Mouse (Mus musculus): ENCODE measurements around the gene Tsen2.
A peak's percentile ranks its signal among the peaks of the same experiment; 100 is the strongest.

Tsen2 gene

DNA sequence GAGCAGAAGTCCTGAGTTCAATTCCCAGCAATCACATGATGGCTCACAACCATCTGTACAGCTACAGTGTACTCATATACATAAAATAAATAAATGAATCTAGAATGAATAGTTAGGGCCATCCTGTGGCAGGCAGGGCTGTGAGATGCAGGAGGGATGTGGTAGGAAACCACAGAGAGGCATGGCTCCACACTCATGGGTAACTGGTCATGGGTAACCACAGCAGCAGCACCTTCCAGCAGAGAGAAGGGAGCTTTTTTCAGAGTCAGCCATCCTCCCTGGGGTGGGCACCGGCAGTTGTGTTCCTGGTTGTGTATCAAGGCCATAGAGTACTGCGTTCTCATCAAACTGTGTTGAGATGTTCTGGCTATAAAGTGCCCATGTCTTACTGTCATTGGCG lies 50.0 kb downstream of the Tsen2 start:
- DNase-seq (ENCODE audit: extremely low spot score, low spot score) = no peak

DNA sequence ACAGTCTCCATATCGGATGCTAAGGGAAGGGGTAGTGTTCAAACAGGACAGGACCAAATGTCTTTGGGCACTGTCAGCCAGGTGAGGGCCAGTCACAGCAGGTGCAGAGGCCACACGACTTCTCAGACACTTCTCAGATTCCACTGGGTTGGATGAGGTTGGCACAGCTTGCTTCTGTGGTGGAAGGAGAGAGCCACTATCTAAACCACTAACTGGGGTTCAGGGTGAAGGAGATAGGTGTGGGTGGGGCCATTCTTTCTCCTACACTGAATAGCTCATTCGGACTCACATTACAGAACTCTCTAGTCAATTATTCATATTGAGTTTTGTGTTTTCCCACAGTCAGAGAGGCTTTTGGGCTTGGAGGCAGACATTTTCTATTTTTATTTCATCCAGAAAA lies 51.2 kb downstream of the Tsen2 start:
- DNase-seq (ENCODE audit: extremely low spot score, low spot score) = no peak

DNA sequence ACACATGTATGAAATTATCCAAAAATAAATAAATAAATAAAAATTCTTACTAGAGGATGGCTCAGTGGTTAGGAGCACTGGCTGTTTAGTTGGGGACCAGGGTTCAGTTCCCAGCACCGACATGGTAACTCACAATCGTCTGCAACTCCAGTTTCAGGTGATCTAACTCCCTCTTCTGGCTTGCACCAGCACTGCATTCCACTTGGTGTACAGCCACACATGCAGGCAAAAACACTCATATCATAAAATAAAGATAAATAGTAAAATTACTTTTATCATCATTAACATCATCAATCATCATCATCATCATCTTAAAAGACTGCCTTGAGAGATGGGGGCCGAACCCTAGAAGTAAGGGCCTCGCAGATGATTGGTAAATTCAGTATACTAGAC lies 56.9 kb downstream of the Tsen2 start:
- peak; percentile 23 for DNase-seq (ENCODE audit: extremely low spot score, low spot score)

DNA sequence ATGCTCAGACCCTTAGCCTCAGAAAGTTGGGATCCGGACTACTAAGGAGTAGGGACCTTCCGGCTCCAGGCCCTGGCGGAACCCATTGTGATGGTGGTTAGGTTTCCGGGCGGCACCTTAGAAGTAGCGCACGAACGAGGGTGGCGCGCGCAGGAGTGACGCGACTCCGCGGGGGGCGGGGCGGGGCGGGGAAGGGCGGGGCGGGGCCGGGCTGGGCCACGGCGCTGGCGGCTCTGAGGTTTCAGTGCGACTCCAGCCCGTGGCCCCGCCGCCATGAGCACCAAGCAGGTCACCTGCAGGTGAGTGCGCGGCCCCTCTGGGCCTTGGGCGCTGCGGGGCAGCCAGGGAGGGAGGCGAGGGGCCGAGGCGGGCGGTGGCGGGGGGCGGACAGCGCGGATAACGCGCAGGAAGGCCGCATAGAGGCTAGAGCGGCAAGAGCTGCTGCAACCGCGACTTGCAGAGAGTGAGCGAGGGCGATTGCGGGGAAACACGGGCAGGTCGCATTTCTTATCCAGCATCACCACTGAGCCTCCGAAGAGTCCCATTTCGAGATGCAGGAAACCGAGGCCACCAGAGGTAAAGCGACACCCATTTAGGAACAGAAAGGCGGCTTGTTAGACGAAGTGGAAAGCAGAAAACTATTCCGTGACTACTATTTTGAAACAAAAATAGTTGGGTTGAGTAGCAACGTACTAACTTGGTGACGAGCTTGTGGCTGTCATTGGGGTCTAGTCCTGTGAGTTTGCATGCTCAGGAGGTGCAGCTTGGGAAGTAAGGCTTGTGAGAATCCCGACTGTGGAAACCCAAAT lies 57.5 kb downstream of the Tsen2 start, which contains the start of gene Mkrn2:
TSS of gene Mkrn2 (plus strand) at position 188 of the 809 bp plus-strand sequence.
- peak; percentile 90 for DNase-seq (ENCODE audit: extremely low spot score, low spot score)

DNA sequence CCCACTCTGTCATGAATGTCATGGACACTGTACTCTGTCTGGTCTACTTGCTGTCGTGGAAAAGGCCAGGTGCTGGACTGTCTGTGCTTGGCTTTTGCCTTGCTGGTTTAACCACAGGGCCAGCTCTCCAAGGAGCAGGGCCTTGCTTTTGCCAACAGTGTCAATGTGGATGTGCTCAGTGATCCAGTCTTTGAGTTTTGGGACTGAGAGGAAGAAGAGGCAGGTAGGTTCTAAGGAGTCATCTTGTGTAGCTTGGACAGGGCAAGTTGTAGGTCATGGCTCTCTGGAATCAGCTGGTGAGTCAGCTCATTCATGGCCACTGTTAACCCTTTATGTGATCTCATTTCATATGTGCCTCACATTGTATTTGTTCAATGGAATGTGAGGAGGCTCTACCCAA lies 62.0 kb downstream of the Tsen2 start:
- DNase-seq (ENCODE audit: extremely low spot score, low spot score) = no peak

DNA sequence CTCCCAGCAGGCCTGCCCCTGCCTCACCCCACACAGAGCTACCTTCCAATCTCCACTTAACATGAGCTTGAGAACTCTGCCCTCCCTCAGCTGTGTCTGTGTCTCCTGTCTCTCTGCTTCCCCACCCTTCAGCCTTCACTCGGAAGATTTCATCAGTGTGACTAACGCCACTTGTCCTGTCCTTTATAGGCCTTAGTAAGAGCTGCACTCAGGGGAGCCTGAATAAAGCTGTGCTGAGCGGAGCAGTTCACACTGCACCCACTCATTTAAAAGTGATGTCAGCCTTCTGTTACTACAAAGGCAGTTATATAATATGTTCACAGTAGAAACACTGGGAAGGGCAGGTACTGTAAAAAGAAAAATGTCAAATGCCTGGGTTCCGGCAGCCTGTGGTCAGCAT lies 63.0 kb downstream of the Tsen2 start:
- no peak for DNase-seq (ENCODE audit: extremely low spot score, low spot score)

DNA sequence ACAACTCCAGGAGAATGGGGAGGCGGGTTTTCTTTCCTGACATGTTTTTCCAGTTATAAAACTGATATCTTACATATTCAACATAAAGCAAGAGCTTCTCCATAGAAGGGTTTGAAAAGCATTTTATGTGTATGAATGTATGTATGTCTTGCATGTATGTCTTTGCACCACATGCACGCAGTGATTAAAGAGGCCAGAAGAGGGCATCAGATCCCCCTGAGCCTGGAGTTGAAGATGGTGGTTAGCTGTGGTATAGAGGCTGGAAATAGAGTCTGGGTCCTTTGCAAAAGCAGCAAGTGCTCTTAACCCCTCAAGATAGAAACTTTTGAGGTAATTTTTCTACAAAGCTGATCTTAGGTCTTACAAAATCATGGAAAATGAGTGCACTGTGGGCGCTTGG lies 64.7 kb downstream of the Tsen2 start:
- DNase-seq (ENCODE audit: extremely low spot score, low spot score) = peak; percentile 30

DNA sequence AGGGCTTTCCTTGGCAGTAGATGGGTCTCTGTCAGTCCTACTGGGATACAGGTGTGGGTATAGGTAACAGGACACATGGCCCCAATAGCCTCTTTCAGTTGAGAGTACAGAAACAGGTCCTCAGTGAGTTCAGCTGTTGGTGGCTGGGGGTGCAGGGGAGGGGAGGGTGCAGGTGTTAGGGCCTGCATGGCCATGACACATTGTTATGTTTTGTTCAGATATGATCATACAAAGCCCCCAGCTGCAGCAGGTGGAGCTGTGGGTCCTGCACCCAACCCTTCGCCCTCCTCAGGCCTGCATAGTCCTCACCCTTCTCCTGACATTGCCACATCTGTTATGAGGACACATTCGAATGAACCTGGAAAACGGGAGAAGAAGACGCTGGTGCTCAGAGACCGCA lies 65.8 kb downstream of the Tsen2 start:
- DNase-seq (ENCODE audit: extremely low spot score, low spot score) = no peak

DNA sequence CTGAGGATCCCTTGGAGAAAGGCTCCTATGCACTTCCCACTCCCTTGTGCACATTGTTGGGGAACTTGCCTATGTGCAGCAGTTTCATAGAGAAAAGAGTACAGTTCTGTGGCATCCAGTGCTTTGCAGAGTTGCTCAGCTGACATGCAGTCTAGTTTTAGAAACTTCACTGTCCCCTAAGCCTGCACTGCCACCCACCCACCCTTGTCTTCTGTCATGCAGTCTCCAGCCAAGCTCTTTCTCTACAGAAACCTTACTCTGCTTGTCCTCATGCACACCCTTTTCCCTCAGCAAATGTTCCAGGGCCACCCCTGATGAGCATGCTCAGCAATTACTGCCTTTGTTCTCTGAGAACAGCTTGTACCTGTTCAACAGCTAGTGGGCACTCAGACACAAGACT lies 69.3 kb downstream of the Tsen2 start:
- DNase-seq (ENCODE audit: extremely low spot score, low spot score) = no peak

DNA sequence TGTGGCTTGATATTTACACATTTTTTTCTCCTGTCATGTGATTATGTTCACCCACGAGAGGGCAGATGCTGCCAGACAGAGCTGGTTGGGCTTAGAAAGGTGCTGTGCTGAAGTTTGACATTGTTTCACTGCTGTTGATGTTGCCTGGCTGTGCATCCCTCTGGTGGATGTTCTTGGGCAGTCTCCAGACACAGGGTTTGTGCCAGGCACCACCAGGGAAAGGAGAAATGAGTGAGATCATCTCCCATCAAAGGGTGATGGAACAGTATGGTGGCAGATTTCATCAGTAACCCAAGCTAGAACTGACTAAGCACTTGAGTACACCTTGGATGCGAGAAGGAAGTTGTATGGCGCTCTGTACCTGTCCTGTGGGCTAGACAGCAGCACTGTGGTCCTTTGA lies 71.5 kb downstream of the Tsen2 start:
- no peak for DNase-seq (ENCODE audit: extremely low spot score, low spot score)

DNA sequence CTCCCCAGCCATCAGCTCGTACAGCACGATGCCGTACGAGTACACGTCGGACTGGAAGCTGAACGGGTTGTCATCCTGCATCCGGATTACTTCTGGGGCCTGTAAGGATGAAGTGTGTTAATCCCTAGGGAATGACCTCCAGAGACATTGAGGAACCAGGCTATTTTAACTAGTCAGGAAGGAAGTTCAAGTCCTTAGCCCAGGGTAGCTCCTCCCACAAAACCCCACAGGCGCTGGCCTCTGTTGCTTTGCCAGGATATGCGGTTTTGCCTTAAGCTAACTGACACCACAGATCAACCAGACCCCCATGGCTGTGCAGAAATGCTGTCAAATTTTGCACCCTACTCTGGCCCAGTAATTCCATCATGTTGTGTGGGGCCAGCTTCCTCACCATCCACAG lies 75.4 kb downstream of the Tsen2 start:
- DNase-seq (ENCODE audit: extremely low spot score, low spot score) = no peak

DNA sequence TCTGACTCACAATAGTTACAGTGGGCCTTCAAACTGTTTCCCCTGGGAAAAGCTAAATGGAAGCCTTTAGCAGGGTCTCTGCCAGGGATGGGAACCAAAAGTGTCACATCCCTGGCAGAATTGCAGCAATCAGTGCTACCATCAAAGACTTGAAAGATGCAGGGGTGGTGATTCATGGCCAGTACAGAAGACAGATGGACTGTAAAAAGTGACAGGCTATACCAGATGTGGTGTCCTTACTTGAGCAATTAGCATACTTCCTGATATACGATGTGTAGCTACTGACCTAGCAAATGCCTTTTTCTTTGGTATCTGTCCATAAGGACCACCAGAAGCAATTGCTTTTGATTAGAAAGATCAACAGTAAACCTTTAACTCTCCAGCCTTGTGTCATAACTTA lies 76.5 kb downstream of the Tsen2 start:
- DNase-seq (ENCODE audit: extremely low spot score, low spot score) = no peak

DNA sequence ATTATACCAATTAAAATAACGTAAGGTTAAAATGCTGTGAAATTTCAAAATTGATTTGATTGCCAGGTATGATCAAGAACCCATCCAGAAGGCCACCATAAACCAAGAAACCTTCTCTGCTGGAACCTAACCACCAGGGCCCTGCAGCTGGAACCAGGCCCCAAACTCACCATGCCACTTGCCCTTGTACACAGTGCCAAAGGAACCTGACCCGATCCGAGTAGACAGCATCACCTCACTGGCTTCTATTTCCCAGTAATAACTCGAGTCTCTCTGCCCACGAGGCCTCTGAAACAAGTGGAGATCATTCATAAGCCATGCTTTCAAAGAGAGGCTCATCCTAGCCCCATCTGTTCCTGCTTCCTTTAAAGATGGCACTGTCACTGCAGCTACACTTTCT lies 81.7 kb downstream of the Tsen2 start:
- no peak for DNase-seq (ENCODE audit: extremely low spot score, low spot score)

Data from neural tube, embryonic 10.5 days (tissue).